11 mouse cellular contexts compared by ENCODE assay signal in genomic region chr4:136189912-136190311, GRCm38 (mm10). TPM values are rescaled to one million over a fixed set of nuclear protein-coding genes. Genes with fewer than 3 reads are reported as not detected.
DNase-seq lines count a peak whose midpoint lies in the region; ATAC-seq and TF ChIP-seq lines count a peak whose summit lies in the region.
"Had no signal": no experiment of that assay in that cellular context is flagged by ENCODE, and none has a peak within 500 bp of the region (broad histone marks: within the 10 kb centered on the region; RNA-seq: fewer than 3 reads in every experiment).

No protein-coding gene starts in this region.

- no peak for TF ChIP-seq CTCF in stomach, postnatal 0 days (IDR thresholded peaks at IDR 0.05; ENCODE audit: low read depth)

- no peak overlapping the region for H3K4me3 ChIP-seq in heart, embryonic 10.5 days
- H3K4me3 ChIP-seq in embryonic facial prominence, embryonic 10.5 days = no peak overlapping the region
- no peak overlapping the region for H3K4me3 ChIP-seq in stomach, postnatal 0 days (ENCODE audit: low read depth, low read length)
- H3K4me3 ChIP-seq: midbrain, embryonic 15.5 days had no signal

- 82% methylated on average over 8 of the region's 8 CpGs for WGBS in heart, embryonic 10.5 days
- 90% methylated on average over 8 of the region's 8 CpGs for WGBS in embryonic facial prominence, embryonic 10.5 days
- 65% methylated on average over 8 of the region's 8 CpGs for WGBS in stomach, postnatal 0 days

- no peak for DNase-seq in heart, embryonic 10.5 days (ENCODE audit: low spot score)
- DNase-seq in heart, postnatal 14 days = no peak
- DNase-seq in embryonic facial prominence, embryonic 10.5 days (ENCODE audit: low spot score) = no peak
- peak; percentile 65 for DNase-seq in lung, postnatal 10 days
- peak; percentile 57 for DNase-seq in stomach, postnatal 0 days (ENCODE audit: low spot score)
- DNase-seq in cerebellum, adult 9-10 months = no peak
- DNase-seq in cerebellum, postnatal 10 days = no peak
- DNase-seq in frontal cortex, adult 2 months (ENCODE audit: extremely low spot score in 1 of 2, low spot score in 1 of 2) = no peak
- DNase-seq: layer of hippocampus, postnatal 36 days had no signal

- intact Hi-C loops in heart, postnatal 14 days (cut with DNase I) = no loop called here

- no peak overlapping the region for H3K9ac ChIP-seq in stomach, postnatal 0 days (ENCODE audit: low read length)
- H3K9ac ChIP-seq: midbrain, embryonic 15.5 days had no signal

- no peak overlapping the region for H3K4me2 ChIP-seq in stomach, postnatal 0 days (replicated peaks; ENCODE audit: low read depth)
- H3K4me2 ChIP-seq: midbrain, embryonic 15.5 days had no signal

- H3K27me3 ChIP-seq in heart, embryonic 10.5 days (ENCODE audit: insufficient read depth, poor library complexity, severe bottlenecking) = no peaks in the 10 kb centered on the region
- H3K27me3 ChIP-seq in embryonic facial prominence, embryonic 10.5 days (replicated peaks; ENCODE audit: low read depth, poor library complexity, severe bottlenecking) = no peaks in the 10 kb centered on the region
- no peaks in the 10 kb centered on the region for H3K27me3 ChIP-seq in stomach, postnatal 0 days (ENCODE audit: control insufficient read depth, insufficient read depth, low read length)
- H3K27me3 ChIP-seq: midbrain, embryonic 15.5 days had no signal

- peak overlapping the region; percentile 18; the same call in 1 of the 2 replicates for H3K27ac ChIP-seq in heart, embryonic 10.5 days
- H3K27ac ChIP-seq in embryonic facial prominence, embryonic 10.5 days (replicated peaks) = peak overlapping the region; percentile 15; the same call in 1 of the 2 replicates
- H3K27ac ChIP-seq in stomach, postnatal 0 days (replicated peaks) = no peak overlapping the region
- H3K27ac ChIP-seq: midbrain, embryonic 15.5 days had no signal

- ATAC-seq in stomach, postnatal 0 days (ENCODE audit: low FRiP score, low TSS enrichment) = peak; percentile 41; the same call in 1 of the 2 replicates
- ATAC-seq: forebrain, embryonic 16.5 days; midbrain, embryonic 15.5 days had no signal

- H3K4me1 ChIP-seq in heart, embryonic 10.5 days = peaks cover 42% of the 10 kb centered on the region
- H3K4me1 ChIP-seq in embryonic facial prominence, embryonic 10.5 days = peaks cover 12% of the 10 kb centered on the region
- no peaks in the 10 kb centered on the region for H3K4me1 ChIP-seq in stomach, postnatal 0 days (replicated peaks; ENCODE audit: control insufficient read depth, insufficient read depth)
- H3K4me1 ChIP-seq: midbrain, embryonic 15.5 days had no signal

- no peaks in the 10 kb centered on the region for H3K9me3 ChIP-seq in heart, embryonic 10.5 days
- H3K9me3 ChIP-seq in embryonic facial prominence, embryonic 10.5 days = no peaks in the 10 kb centered on the region
- no peaks in the 10 kb centered on the region for H3K9me3 ChIP-seq in stomach, postnatal 0 days (ENCODE audit: control insufficient read depth, low read length)
- H3K9me3 ChIP-seq: midbrain, embryonic 15.5 days had no signal

- peaks cover 57% of the 10 kb centered on the region for H3K36me3 ChIP-seq in heart, embryonic 10.5 days
- peaks cover 92% of the 10 kb centered on the region for H3K36me3 ChIP-seq in embryonic facial prominence, embryonic 10.5 days (replicated peaks)
- H3K36me3 ChIP-seq in stomach, postnatal 0 days (ENCODE audit: control insufficient read depth, insufficient read depth, low read length) = no peaks in the 10 kb centered on the region
- H3K36me3 ChIP-seq: midbrain, embryonic 15.5 days had no signal

- no peak for TF ChIP-seq EP300 in stomach, postnatal 0 days (optimal IDR thresholded peaks at IDR 0.05)

RNA-seq across cellular contexts. Expression of gene Asap3, which starts 16.3 kb away (rescaled TPM):
- polyA plus RNA-seq in heart, embryonic 10.5 days (2016; fragmentation: Nextera tagmentation; extraction: Ambion mirVana) = 3.4 and 3.7 TPM in 2 replicates
- total RNA-seq in heart, postnatal 14 days (2021) = 10 to 100 TPM; 11.6 to 12.8 TPM
- 4.2 and 5.3 TPM in 2 replicates for polyA plus RNA-seq in embryonic facial prominence, embryonic 10.5 days (2016; fragmentation: Nextera tagmentation; extraction: Ambion mirVana)
- polyA plus RNA-seq in stomach, postnatal 0 days (2015; fragmentation: Nextera tagmentation; extraction: Ambion mirVana) = 1.6 and 1.9 TPM in 2 replicates
- polyA plus RNA-seq in frontal cortex, adult 2 months (2012; rRNA removed) = 4.3 and 4.6 TPM in 2 replicates

RNA-seq across cellular contexts. Expression of gene E2f2, which starts 17.7 kb away (rescaled TPM):
- polyA plus RNA-seq in heart, embryonic 10.5 days (2016; fragmentation: Nextera tagmentation; extraction: Ambion mirVana) = 6.3 and 6.6 TPM in 2 replicates
- total RNA-seq in heart, postnatal 14 days (2021) = 10 to 100 TPM in 1 of 2 experiments, 1 to 10 TPM in 1; 9.4 to 10.4 TPM
- polyA plus RNA-seq in embryonic facial prominence, embryonic 10.5 days (2016; fragmentation: Nextera tagmentation; extraction: Ambion mirVana) = 6.2 TPM in 2 replicates
- polyA plus RNA-seq in stomach, postnatal 0 days (2015; fragmentation: Nextera tagmentation; extraction: Ambion mirVana) = 0.91 and 1.5 TPM in 2 replicates
- polyA plus RNA-seq in frontal cortex, adult 2 months (2012; rRNA removed) = 0.25 and 0.34 TPM in 2 replicates

RNA-seq across cellular contexts. Expression of gene Id3, which starts 46.6 kb away (rescaled TPM):
- polyA plus RNA-seq in heart, embryonic 10.5 days (2016; fragmentation: Nextera tagmentation; extraction: Ambion mirVana) = 324 and 492 TPM in 2 replicates
- 10 to 100 TPM; 85.4 to 93.7 TPM for total RNA-seq in heart, postnatal 14 days (2021)
- 593 and 611 TPM in 2 replicates for polyA plus RNA-seq in embryonic facial prominence, embryonic 10.5 days (2016; fragmentation: Nextera tagmentation; extraction: Ambion mirVana)
- 201 and 224 TPM in 2 replicates for polyA plus RNA-seq in stomach, postnatal 0 days (2015; fragmentation: Nextera tagmentation; extraction: Ambion mirVana)
- 90.0 and 90.1 TPM in 2 replicates for polyA plus RNA-seq in frontal cortex, adult 2 months (2012; rRNA removed)

RNA-seq across cellular contexts. Expression of gene Tcea3, which starts 57.6 kb away (rescaled TPM):
- polyA plus RNA-seq in heart, embryonic 10.5 days (2016; fragmentation: Nextera tagmentation; extraction: Ambion mirVana) = 35.6 and 47.2 TPM in 2 replicates
- 10 to 100 TPM; 77.1 to 77.6 TPM for total RNA-seq in heart, postnatal 14 days (2021)
- 0.83 and 0.97 TPM in 2 replicates for polyA plus RNA-seq in embryonic facial prominence, embryonic 10.5 days (2016; fragmentation: Nextera tagmentation; extraction: Ambion mirVana)
- 31.1 and 35.0 TPM in 2 replicates for polyA plus RNA-seq in stomach, postnatal 0 days (2015; fragmentation: Nextera tagmentation; extraction: Ambion mirVana)
- polyA plus RNA-seq in frontal cortex, adult 2 months (2012; rRNA removed) = 0.86 and 0.99 TPM in 2 replicates

Comparison
In these comparisons a context has a peak if more than half of its experiments do, and no peak if none do; other contexts are left out.
1. DNase-seq: peak in lung, postnatal 10 days (single experiment) and stomach, postnatal 0 days (single experiment); none in heart, embryonic 10.5 days (single experiment), heart, postnatal 14 days (0 of 2), embryonic facial prominence, embryonic 10.5 days (single experiment), cerebellum, adult 9-10 months (single experiment), cerebellum, postnatal 10 days (0 of 2) and frontal cortex, adult 2 months (0 of 2).